Mouse (Mus musculus): ENCODE data around the gene Slc4a3.

DNA sequence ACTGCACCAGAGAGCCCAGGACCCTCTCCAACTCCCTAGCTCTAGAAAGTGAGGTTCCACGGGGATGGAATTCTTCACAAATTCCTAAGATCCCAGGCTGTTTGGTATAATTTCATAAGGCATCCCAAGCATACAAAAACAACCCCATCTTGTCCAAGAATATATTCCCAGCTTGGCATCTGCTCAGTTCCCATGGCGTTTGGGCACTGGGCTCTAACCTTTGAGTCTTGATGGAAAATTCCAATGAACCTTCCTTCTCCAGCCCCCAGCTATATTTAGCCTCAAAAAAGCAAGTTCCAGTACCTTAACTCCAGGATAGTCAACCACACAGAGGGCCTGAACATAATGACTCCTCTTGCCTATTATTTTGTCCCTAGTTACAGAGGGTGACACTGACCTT lies 43.9 kb downstream of the Slc4a3 start:
- no peak for TF ChIP-seq CTCF (IDR thresholded peaks at IDR 0.05; ENCODE audit: control insufficient read depth, insufficient read depth, insufficient replicate concordance, low read depth, low read length)
- TF ChIP-seq POLR2A (IDR thresholded peaks at IDR 0.05; ENCODE audit: control insufficient read depth, low read depth, low read length) = no peak
